Mouse (Mus musculus) forebrain, postnatal 0 days (tissue): ENCODE data around the gene Itpr1. TPM values are rescaled to one million over a fixed set of nuclear protein-coding genes. Genes with fewer than 3 reads are reported as not detected.

Source experiments
- ATAC-seq: fragments of 200-750 bp; cut with Nextera tagmentation; 2 replicates; pipeline ENCODE4 v1.8.0; 2017; ENCODE audit warnings: mild to moderate bottlenecking, moderate library complexity
- DNase-seq: peaks from one replicate; pipeline ENCODE4 v3.0.0-alpha.2; 2015
- H3K27ac ChIP-seq: fragments of 300-500 bp; sonication (generic); 2 replicates; pipeline ENCODE4 v1.5.1; 2014; ENCODE audit warnings: low read depth, mild to moderate bottlenecking, antibody characterized with exemption, low read length, moderate library complexity, mixed read lengths
- H3K27me3 ChIP-seq: fragments of 300-500 bp; sonication (generic); 2 replicates; pipeline ENCODE4 v1.6.1; 2014; ENCODE audit warnings: mild to moderate bottlenecking, low read length, mixed read lengths; ENCODE audit not compliant: insufficient read depth
- H3K36me3 ChIP-seq: fragments of 300-500 bp; sonication (generic); 2 replicates; pipeline ENCODE4 v1.6.1; 2014; ENCODE audit warnings: mild to moderate bottlenecking, moderate library complexity; ENCODE audit not compliant: insufficient read depth
- H3K4me1 ChIP-seq: fragments of 300-500 bp; sonication (generic); 2 replicates; pipeline ENCODE4 v1.6.1; 2014; ENCODE audit warnings: antibody characterized with exemption; ENCODE audit not compliant: insufficient read depth
- H3K4me2 ChIP-seq: fragments of 300-500 bp; sonication (generic); 2 replicates; pipeline ENCODE4 v1.6.1; 2014; ENCODE audit warnings: low read depth, mild to moderate bottlenecking, moderate library complexity
- H3K4me3 ChIP-seq: fragments of 300-500 bp; sonication (generic); 2 replicates; pipeline ENCODE4 v1.5.1; 2014; ENCODE audit warnings: low read depth, low read length, mixed read lengths
- H3K9ac ChIP-seq: fragments of 300-500 bp; sonication (generic); 2 replicates; pipeline ENCODE4 v1.6.1; 2014; ENCODE audit warnings: mild to moderate bottlenecking
- H3K9me3 ChIP-seq: fragments of 300-500 bp; sonication (generic); 2 replicates; pipeline ENCODE4 v1.6.1; 2016; ENCODE audit warnings: low read length
- CTCF ChIP-seq: sonication (generic); IDR thresholded peaks from 2 replicates; pipeline ENCODE4 v1.5.1; 2016; ENCODE audit warnings: antibody characterized with exemption, control low read depth, low read depth
- WGBS: fragments of 180-500 bp; shearing (Covaris S2); extraction: QIAGEN DNeasy Blood & Tissue Kit; methylation state at CpG from one replicate; pipeline ENCODE4 v1.1.7; 2014; 5-methylcytosine and 5-hydroxymethylcytosine counted together
- polyA plus RNA-seq: library from polyadenylated mRNA; unstranded; fragments of >200 nt; fragmentation: Nextera tagmentation; extraction: Ambion mirVana; gene quantifications from 2 replicates; pipeline ENCODE4 v1.2.1, GENCODE M21; 2015
- total RNA-seq: library from RNA; depleted of rRNA; stranded (reverse); fragments of >200 nt; gene quantifications from 2 replicates; pipeline ENCODE4 v1.2.3, GENCODE M21; 2014

Itpr1 gene
- total and polyA plus RNA-seq, 2 experiments from 2014 or later, result 5.5 to 39.6 TPM

DNA sequence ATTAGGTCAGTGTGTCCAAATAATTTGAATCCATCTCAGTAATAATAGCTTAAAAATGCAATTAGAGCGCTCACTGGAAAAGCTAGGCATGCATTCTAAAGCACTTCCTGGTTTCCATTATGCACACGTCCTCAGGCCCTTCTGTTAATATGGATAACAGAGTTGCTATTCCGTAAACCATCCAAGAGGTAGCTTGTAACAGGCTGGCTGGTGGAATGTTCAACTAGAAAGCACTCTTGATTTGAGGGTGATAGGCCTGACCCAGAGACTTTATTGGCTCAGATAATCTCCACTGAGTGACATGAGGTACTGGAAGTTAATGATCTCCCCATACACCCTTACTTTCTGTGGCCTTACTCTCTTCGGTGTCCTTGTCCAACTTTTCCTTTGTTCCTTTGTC is 43.0 kb downstream of the Itpr1 start:
- no peak for ATAC-seq
- DNase-seq, result no peak
- Histone ChIP-seq H3K4me2 (no peak overlapping the region), H3K4me3 (no peak overlapping the region), H3K9me3 (no peaks in the 10 kb centered on the region), H3K36me3 (no peaks in the 10 kb centered on the region), H3K27ac (no peak overlapping the region), H3K27me3 (no peaks in the 10 kb centered on the region), H3K9ac (no peak overlapping the region), H3K4me1 (no peaks in the 10 kb centered on the region)
- TF ChIP-seq CTCF, result no peak
- WGBS, result 61% methylated on average over 4 of the region's 4 CpGs

GRCm38 (mm10) chr6:108257225-108257624 is 44.3 kb downstream of the Itpr1 start:
- H3K27ac ChIP-seq, result no peak overlapping the region
- 81% methylated on average over 3 of the region's 3 CpGs for WGBS
- TF ChIP-seq CTCF, result no peak
- no peak overlapping the region for H3K4me3 ChIP-seq
- no peak overlapping the region for H3K9ac ChIP-seq
- H3K4me2 ChIP-seq, result no peak overlapping the region
- no peaks in the 10 kb centered on the region for H3K9me3 ChIP-seq
- no peaks in the 10 kb centered on the region for H3K36me3 ChIP-seq
- H3K4me1 ChIP-seq, result no peaks in the 10 kb centered on the region
- ATAC-seq (no peak), DNase-seq (no peak)
- H3K27me3 ChIP-seq, result no peaks in the 10 kb centered on the region

DNA sequence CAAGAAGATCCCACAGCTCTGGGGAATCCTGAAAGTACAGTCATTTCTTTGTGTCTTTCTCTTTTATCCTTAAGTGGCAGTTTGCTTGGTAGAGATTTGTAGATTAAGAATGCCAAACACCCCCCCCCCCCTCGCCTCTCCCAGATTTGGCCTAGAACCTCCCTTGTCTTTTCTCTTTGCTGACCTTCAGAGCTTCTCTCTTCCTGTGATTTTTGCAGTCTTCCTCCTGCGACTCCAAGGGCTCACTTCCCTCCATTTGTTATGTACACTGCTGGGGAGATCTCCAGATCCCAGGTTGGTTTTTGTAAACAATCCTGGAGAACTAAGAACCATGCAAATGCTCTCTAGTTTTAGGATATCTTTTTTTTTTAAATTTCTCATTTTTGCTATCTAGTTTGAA is 45.7 kb downstream of the Itpr1 start:
- Histone ChIP-seq H3K4me2 (no peak overlapping the region), H3K9me3 (no peaks in the 10 kb centered on the region), H3K9ac (no peak overlapping the region), H3K27me3 (no peaks in the 10 kb centered on the region), H3K27ac (no peak overlapping the region), H3K36me3 (no peaks in the 10 kb centered on the region), H3K4me3 (no peak overlapping the region), H3K4me1 (no peaks in the 10 kb centered on the region)
- no peak for DNase-seq
- WGBS, result 60% methylated on average over 2 of the region's 2 CpGs
- TF ChIP-seq CTCF, result no peak
- ATAC-seq, result no peak

DNA sequence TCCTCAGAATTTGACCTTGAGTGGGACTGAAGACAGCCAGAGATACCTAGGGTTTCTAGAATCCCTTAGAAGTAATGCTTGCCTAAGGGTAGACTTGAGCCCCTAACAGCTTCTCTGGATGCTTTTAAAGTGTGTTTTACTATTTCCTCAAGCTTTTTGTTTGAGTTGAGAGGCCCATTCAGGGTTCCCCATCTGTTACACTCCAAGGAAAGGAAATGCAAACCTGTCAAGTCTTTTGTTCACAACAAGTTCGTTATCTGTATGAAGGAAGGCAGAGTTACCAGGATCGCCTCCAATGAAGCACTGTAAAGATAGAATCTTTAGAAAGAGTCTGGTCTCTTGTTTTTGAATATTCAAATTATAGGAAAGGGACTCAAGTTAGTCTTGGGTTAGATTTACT is 46.8 kb downstream of the Itpr1 start:
- Histone ChIP-seq H3K4me1 (no peaks in the 10 kb centered on the region), H3K36me3 (no peaks in the 10 kb centered on the region), H3K4me2 (no peak overlapping the region), H3K9ac (no peak overlapping the region), H3K27me3 (no peaks in the 10 kb centered on the region), H3K9me3 (no peaks in the 10 kb centered on the region), H3K27ac (no peak overlapping the region), H3K4me3 (no peak overlapping the region)
- no peak for ATAC-seq
- no peak for DNase-seq
- TF ChIP-seq CTCF, result no peak
- 16% methylated on average over 2 of the region's 2 CpGs for WGBS

- Histone ChIP-seq H3K4me1 (no peaks in the 10 kb centered on the region), H3K36me3 (no peaks in the 10 kb centered on the region), H3K9me3 (no peaks in the 10 kb centered on the region), H3K4me3 (no peak overlapping the region), H3K27me3 (no peaks in the 10 kb centered on the region), H3K9ac (no peak overlapping the region), H3K27ac (no peak overlapping the region), H3K4me2 (no peak overlapping the region)
- 90% methylated on average over 3 of the region's 3 CpGs for WGBS
- TF ChIP-seq CTCF, result no peak
- no peak for DNase-seq
- no peak for ATAC-seq
These were observed 48.6 kb downstream of the Itpr1 start for GRCm38 (mm10) chr6:108261506-108261905.

DNA sequence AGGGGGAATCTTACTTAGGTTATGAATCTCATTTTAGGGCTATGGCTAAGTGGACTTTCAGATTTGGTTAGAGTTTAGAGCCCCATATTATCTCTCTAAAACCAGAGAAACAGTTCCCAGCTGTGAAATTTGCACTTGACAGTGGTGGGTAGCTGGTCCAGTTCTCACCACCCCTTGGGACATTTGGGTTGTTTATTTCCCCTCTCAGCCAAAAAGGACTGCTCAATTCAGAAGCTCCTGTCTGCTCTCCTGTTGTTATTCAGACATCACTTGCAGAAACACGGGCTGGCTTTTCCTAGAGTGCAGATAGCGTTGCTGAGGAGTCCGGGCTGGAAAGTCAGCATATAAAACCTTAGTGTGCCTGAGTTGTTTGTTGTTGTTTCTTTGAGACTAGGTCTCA is 51.3 kb downstream of the Itpr1 start:
- H3K27me3 ChIP-seq, result no peaks in the 10 kb centered on the region
- H3K4me3 ChIP-seq, result no peak overlapping the region
- no peaks in the 10 kb centered on the region for H3K9me3 ChIP-seq
- 73% methylated on average over 3 of the region's 3 CpGs for WGBS
- DNase-seq (no peak), ATAC-seq (no peak)
- no peak overlapping the region for H3K4me2 ChIP-seq
- H3K27ac ChIP-seq, result no peak overlapping the region
- H3K4me1 ChIP-seq, result no peaks in the 10 kb centered on the region
- H3K9ac ChIP-seq, result no peak overlapping the region
- no peaks in the 10 kb centered on the region for H3K36me3 ChIP-seq
- no peak for TF ChIP-seq CTCF

DNA sequence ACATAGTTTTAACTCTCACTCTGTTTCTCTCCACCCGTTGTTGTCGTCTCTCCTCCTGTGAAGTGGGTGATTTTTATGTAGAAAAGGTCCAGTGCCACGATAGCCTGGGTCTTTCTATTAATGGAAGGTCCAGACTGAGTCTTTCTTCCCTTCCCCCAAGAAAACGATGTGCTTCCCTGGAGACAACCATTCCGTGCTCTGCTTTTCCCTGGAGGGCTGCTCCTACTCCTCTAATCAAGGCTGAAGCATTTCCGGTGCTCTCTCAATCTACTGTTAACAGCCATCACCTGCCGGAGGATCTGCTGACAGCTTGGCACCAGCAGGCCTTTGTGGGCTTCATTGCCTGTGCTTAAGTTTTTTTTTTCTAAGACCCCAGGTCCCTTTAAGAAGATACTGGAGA is 60.6 kb downstream of the Itpr1 start:
- H3K4me2 ChIP-seq, result no peak overlapping the region

More for the DNA sequence above, 60.6 kb downstream of the Itpr1 start:
- H3K27ac ChIP-seq, result no peak overlapping the region
- TF ChIP-seq CTCF, result no peak
- H3K36me3 ChIP-seq, result no peaks in the 10 kb centered on the region
- H3K4me3 ChIP-seq, result no peak overlapping the region
- H3K9ac ChIP-seq, result no peak overlapping the region
- H3K9me3 ChIP-seq, result no peaks in the 10 kb centered on the region
- H3K27me3 ChIP-seq, result no peaks in the 10 kb centered on the region
- DNase-seq, result no peak
- 69% methylated on average over 7 of the region's 7 CpGs for WGBS
- ATAC-seq, result no peak
- no peaks in the 10 kb centered on the region for H3K4me1 ChIP-seq
